Mouse (Mus musculus) midbrain, embryonic 15.5 days (tissue): ENCODE data around the gene Traf6. TPM values are rescaled to one million over a fixed set of nuclear protein-coding genes. Genes with fewer than 3 reads are reported as not detected.

Experiments
- ATAC-seq: fragments of 200-750 bp; cut with Nextera tagmentation; replicated peaks from 2 replicates; pipeline ENCODE4 v1.8.0; 2017; ENCODE audit warnings: moderate TSS enrichment
- H3K27ac ChIP-seq: fragments of 300-500 bp; sonication (generic); 2 replicates; pipeline ENCODE4 v1.5.1; 2015; ENCODE audit warnings: mild to moderate bottlenecking, inconsistent platforms
- H3K27me3 ChIP-seq: fragments of 300-500 bp; sonication (generic); replicated peaks from 2 replicates; pipeline ENCODE4 v1.6.1; 2015; ENCODE audit warnings: inconsistent platforms
- H3K36me3 ChIP-seq: fragments of 300-500 bp; sonication (generic); replicated peaks from 2 replicates; pipeline ENCODE4 v1.6.1; 2015; ENCODE audit warnings: inconsistent platforms
- H3K4me1 ChIP-seq: fragments of 300-500 bp; sonication (generic); 2 replicates; pipeline ENCODE4 v1.6.1; 2015; ENCODE audit warnings: inconsistent platforms
- H3K4me2 ChIP-seq: fragments of 300-500 bp; sonication (generic); 2 replicates; pipeline ENCODE4 v1.6.1; 2015; ENCODE audit warnings: inconsistent platforms, mild to moderate bottlenecking, moderate library complexity
- H3K4me3 ChIP-seq: fragments of 300-500 bp; sonication (generic); 2 replicates; pipeline ENCODE4 v1.5.1; 2015; ENCODE audit warnings: mild to moderate bottlenecking, inconsistent platforms
- H3K9ac ChIP-seq: fragments of 300-500 bp; sonication (generic); 2 replicates; pipeline ENCODE4 v1.6.1; 2015; ENCODE audit warnings: mild to moderate bottlenecking, inconsistent platforms
- H3K9me3 ChIP-seq: fragments of 300-500 bp; sonication (generic); 2 replicates; pipeline ENCODE4 v1.6.1; 2016; ENCODE audit warnings: inconsistent platforms
- WGBS: fragments of 180-500 bp; shearing (Covaris S2); methylation state at CpG from one replicate; pipeline ENCODE4 v1.1.7; 2015; ENCODE audit warnings: mixed read lengths; 5-methylcytosine and 5-hydroxymethylcytosine counted together
- polyA plus RNA-seq: library from polyadenylated mRNA; unstranded; fragments of >200 nt; fragmentation: Nextera tagmentation; extraction: Ambion mirVana; gene quantifications from 2 replicates; pipeline ENCODE4 v1.2.1, GENCODE M21; 2015

Traf6 gene
- 6.2 and 6.6 TPM in 2 replicates for polyA plus RNA-seq

DNA sequence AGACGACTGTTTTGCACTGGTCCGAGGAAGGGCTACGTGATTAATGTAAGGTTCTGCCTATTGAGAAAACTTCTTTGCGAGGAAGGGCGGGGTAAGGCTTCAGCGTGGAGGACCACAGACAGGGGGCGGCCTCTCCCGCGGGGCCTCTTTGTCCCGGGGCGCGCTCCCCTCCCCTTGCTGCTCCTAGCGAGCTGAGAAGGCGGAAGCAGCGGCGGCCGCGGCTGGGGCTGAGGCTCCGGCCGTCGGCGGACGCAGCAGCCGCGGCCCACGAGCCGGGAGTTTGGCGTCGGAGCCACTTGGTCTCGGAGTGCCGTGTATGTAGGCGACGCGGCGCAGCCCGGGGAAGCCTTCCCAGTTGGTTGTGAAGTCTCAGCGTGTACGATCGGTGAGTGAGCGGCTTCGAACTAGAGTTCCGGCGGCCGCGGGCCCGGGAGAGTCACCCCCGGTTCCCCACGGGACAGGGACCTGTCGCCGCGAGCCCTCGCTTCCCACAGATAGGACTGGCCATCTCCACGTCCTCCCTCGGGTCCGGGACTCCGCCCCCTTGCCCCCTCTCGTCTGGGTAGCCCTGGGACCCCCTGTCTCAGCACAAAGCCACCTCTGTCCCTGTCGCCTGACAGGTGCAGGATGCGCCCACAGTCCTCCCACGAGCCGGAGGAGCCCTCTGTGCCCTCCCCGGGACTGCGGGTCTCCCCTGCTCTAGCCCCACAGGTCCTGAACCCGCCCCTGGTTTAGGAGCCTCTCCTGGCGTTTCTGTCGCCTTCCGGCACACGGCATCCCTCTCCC is at the start of gene Traf6:
Traf6 (plus strand) TSS at position 194 of the 786 bp plus-strand sequence.
- H3K4me1 ChIP-seq, result peaks cover 11% of the 10 kb centered on the region
- no peaks in the 10 kb centered on the region for H3K27me3 ChIP-seq
- under 1% methylated on average over 68 of the region's 68 CpGs for WGBS
- H3K4me2 ChIP-seq, result peak within 1 kb of the TSS; percentile 74
- peak within 1 kb of the TSS; percentile 65 for H3K9ac ChIP-seq
- H3K27ac ChIP-seq, result peak within 1 kb of the TSS; percentile 61
- H3K4me3 ChIP-seq, result peak within 1 kb of the TSS; percentile 61
- no peaks in the 10 kb centered on the region for H3K9me3 ChIP-seq
- ATAC-seq, result peak; percentile 90
- H3K36me3 ChIP-seq, result no peaks in the 10 kb centered on the region

DNA sequence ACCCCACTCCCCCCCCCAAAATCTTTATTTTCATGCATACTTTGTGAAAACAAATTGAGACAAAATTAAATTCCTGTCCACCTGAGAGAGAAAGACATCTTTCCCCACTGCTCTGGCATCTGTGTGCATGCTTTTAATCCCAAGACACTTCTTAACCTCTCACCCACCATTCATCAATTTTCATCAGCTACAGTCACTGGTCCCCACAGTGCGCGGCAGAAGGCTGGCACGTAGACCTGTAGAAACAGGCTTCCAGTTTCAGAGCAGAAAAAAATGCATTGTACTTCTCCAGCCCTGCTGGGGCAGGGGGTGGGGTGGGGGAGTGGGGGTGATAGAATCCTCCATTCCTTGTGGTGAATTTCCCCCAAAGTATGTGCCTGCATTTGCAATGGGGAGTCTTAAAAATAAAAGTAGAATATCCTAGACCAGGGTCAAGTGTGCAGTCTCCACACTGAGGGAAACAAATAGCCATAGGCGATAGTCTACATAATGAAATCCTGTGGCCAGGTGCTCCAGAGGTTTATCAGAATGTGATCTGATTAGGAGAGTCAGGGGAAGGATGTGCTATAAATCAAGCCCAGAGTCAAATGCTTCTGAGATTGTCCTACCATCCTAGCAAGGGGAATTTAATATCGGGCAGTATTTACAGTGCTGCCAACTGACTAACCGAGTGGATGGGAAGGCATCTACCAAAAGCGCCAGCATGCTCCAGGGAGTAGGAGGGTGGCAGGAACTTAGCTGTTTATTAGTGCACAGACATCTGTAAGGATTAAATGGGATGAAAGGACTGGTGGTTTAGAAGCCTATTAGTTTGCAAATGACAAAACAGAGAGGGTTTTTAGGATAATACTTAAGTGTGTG is 39.0 kb upstream of the Traf6 start:
- Histone ChIP-seq H3K9ac (no peak overlapping the region), H3K4me1 (no peaks in the 10 kb centered on the region), H3K27me3 (no peaks in the 10 kb centered on the region), H3K4me3 (no peak overlapping the region), H3K9me3 (no peaks in the 10 kb centered on the region), H3K36me3 (no peaks in the 10 kb centered on the region), H3K27ac (no peak overlapping the region), H3K4me2 (no peak overlapping the region)
- no peak for ATAC-seq
- WGBS, result 62% methylated on average over 7 of the region's 7 CpGs

DNA sequence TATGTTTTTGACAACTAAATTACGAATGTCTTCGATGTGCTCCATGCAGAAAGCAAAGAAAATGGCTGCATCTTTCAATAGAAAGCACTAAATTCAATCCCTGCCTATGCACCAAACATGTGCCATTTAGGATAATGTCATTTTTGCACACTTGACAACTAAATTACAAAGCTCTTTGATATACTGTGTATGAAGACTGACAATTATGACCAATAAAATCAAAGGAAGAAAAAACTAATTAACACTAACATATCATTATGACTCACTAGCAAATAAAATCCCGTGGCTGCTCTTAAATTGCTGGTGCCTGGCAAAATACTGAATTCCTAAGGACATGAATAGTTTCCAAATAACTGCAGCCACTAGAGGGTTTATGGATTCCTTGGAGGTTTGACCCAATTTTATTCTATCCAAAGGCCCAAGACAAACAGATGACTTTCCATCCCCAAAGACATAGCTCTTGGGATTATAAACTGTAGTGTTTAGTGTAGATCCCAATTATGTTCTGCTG is 38.3 kb upstream of the Traf6 start:
- Histone ChIP-seq H3K4me2 (no peak overlapping the region), H3K9ac (no peak overlapping the region), H3K4me3 (no peak overlapping the region), H3K36me3 (no peaks in the 10 kb centered on the region), H3K27ac (no peak overlapping the region), H3K4me1 (no peaks in the 10 kb centered on the region), H3K27me3 (no peaks in the 10 kb centered on the region), H3K9me3 (no peaks in the 10 kb centered on the region)
- WGBS, result 63% methylated on average over 3 of the region's 3 CpGs
- ATAC-seq, result no peak

DNA sequence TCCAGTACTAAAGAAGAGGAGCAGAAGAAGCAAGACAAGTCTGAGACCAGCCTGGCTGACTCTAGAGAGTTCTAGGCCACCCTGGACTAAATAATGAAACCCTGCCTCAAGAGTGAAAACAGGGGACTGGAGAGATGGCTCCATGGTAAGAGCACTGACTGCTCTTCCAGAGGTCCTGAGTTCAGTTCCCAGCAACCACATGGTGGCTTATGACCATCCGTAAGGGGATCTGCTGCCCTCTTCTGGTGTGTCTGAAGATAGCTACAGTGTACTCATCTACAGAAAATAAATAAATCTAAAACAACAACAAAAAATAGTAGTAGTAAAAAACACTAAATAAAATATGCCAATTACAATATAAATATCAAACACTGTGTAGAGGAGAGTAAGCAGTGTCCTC is 32.4 kb upstream of the Traf6 start:
- Histone ChIP-seq H3K9ac (no peak overlapping the region), H3K4me3 (no peak overlapping the region), H3K36me3 (no peaks in the 10 kb centered on the region), H3K27me3 (no peaks in the 10 kb centered on the region), H3K9me3 (no peaks in the 10 kb centered on the region), H3K4me1 (no peaks in the 10 kb centered on the region), H3K27ac (no peak overlapping the region), H3K4me2 (no peak overlapping the region)
- no peak for ATAC-seq
- 90% methylated on average over 1 of the region's 1 CpGs for WGBS

DNA sequence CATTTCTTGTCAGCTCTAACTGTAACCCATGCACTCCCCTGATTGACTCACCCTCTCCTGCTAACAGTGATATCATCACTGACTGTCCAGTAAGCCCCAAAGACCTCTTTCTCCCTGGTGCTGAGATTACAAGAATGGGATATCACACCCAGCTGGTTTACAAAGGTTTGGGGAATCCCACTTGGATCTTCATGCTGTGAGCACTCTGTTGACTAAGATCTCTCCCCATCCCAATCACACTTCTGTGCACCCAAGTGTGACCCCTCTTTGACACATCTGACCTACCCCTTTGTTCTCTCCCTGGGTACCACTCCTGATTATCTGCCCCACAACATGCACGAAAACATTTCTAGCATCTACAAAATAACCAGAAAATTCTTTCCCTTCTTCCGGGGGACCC is 29.9 kb upstream of the Traf6 start:
- no peak for ATAC-seq
- no peak overlapping the region for H3K27ac ChIP-seq
- peaks cover 7% of the 10 kb centered on the region; the same call in 1 of the 2 replicates for H3K4me1 ChIP-seq
- no peak overlapping the region for H3K4me2 ChIP-seq
- H3K36me3 ChIP-seq, result no peaks in the 10 kb centered on the region
- no peaks in the 10 kb centered on the region for H3K9me3 ChIP-seq
- H3K9ac ChIP-seq, result no peak overlapping the region
- H3K27me3 ChIP-seq, result no peaks in the 10 kb centered on the region
- WGBS, result 39% methylated on average over 2 of the region's 2 CpGs
- no peak overlapping the region for H3K4me3 ChIP-seq

DNA sequence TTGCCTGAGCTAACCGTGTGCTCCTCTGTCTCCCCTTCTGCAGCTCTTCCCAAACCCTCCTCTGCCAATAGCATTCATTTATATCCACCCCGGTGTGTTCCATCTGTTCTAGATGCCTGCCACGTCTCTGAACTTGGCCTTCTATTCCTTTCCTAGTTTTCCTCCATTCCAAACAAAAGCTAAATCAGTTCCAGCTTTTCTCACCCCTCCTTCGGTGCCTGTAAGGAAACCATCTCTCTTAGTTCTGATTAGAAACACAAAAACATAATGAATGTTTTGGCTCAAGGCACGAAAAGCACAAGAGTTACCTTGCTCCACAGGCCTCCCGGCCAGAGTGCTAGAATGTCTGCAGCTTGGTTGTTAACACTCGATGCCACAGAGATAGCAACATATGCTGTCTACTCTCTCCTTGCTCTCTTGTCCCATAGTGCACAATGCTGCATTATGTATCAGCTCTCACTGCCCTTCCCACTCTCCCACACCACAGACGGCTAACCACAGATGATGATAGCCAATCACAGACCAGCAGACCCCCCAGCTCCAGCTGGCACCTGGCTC is 29.0 kb upstream of the Traf6 start, which contains the start of the genes Rag1 and B230118H07Rik:
Rag1 (minus strand) TSS at position 388 of the 558 bp plus-strand sequence.
B230118H07Rik (minus strand) TSS at position 419 of the 558 bp plus-strand sequence.
- H3K4me2 ChIP-seq, result no peak within 1 kb of the TSS
- no peaks in the 10 kb centered on the region for H3K27me3 ChIP-seq
- H3K4me1 ChIP-seq, result peaks cover 7% of the 10 kb centered on the region; the same call in 1 of the 2 replicates
- 40% methylated on average over 8 of the region's 8 CpGs for WGBS
- ATAC-seq, result no peak
- no peaks in the 10 kb centered on the region for H3K36me3 ChIP-seq
- no peak within 1 kb of the TSS for H3K27ac ChIP-seq
- no peak within 1 kb of the TSS for H3K4me3 ChIP-seq
- H3K9me3 ChIP-seq, result no peaks in the 10 kb centered on the region
- H3K9ac ChIP-seq, result no peak within 1 kb of the TSS

DNA sequence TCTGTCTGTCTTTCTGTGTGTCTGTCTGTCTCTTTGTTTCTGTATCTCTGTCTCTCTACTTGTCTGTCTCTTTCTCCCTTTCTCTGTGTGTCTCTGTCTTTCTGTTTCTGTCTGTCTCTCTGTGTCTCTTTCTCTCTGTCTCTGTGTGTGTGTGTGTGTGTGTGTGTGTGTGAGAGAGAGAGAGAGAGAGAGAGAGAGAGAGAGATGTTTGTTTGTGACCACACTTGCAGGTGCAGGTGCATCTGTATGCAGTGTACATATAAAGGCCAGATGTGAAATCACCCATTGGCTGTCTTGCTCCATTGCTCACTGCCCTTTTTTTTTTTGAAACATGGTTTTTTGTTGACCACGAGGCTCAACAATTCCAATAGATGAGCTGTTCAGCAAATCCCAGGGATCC is 27.8 kb upstream of the Traf6 start:
- Histone ChIP-seq H3K4me3 (no peak overlapping the region), H3K36me3 (no peaks in the 10 kb centered on the region), H3K9ac (no peak overlapping the region), H3K9me3 (no peaks in the 10 kb centered on the region), H3K27ac (no peak overlapping the region), H3K4me1 (peaks cover 7% of the 10 kb centered on the region; the same call in 1 of the 2 replicates), H3K27me3 (no peaks in the 10 kb centered on the region), H3K4me2 (no peak overlapping the region)
- WGBS, result 46% methylated on average over 1 of the region's 1 CpGs
- ATAC-seq, result no peak

DNA sequence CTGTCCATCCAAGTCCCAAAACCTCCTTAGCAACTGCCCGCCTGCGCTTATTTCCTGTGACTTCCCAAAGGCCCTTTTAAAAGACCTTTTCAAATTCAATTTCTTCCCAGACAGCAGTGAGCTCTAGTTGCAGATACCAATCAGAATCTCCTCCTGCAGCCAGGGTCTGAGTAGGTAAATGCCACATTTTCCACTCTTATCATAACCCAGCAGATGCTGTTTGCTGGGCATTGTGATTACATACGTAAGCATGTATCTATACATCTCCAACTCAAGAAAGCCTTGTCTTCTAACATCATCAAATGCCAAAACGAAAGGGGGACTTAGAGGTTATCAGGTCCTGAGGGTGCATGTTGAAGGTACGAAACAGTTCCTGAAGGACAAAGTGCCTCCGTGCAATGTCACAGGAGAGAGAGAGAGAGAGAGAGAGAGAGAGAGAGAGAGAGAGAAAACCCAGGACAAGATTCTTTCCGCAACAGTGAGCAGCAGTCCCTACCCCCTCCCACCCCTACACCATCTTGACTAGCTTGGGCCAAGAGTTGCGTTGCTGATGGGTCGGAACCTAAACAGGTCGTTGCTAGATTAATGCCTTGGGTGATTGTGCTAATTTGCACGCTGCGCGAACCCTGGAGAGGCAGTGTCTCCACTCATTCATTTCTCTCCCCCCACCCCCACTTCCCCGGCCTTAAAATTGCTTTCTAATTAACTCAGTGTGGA is 25.9 kb upstream of the Traf6 start:
- Histone ChIP-seq H3K27me3 (no peaks in the 10 kb centered on the region), H3K9ac (peak overlapping the region; percentile 40), H3K36me3 (no peaks in the 10 kb centered on the region), H3K9me3 (no peaks in the 10 kb centered on the region), H3K27ac (peak overlapping the region; percentile 45; the same call in 1 of the 2 replicates), H3K4me1 (peaks cover 7% of the 10 kb centered on the region; the same call in 1 of the 2 replicates), H3K4me3 (peak overlapping the region; percentile 38), H3K4me2 (peak overlapping the region; percentile 69)
- peak; percentile 64 for ATAC-seq
- WGBS, result 30% methylated on average over 14 of the region's 14 CpGs

DNA sequence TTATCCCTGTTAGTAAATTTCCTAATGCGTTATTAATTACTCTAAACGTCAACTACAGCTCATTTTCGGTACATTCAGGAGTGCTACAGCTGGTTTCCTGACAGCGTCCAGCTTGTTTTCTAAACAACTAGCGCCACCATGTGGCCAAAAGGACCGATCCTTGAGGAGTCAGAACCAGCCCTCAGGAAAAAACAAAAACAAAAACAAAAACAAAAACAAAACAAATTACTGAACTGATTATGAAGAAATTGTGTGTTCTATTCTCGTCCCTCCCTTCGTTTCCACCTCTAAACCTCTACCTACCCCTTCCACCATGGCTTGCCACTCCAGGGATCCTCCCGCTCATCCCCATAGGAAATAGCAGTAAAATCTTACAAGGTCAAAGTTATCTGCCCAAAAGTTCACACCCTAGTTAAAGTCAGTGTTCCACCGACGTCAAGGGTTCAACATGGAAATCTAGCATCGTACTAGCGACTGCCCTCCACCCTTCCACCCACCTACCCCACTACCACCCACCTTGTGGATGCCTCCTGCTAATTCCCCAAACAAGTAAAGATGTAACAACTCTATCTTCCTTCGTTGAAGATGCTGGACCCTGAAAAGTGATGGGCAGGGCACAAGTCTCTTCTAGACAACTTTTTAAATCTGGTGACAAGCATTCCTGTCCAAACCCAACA is 25.2 kb upstream of the Traf6 start:
- Histone ChIP-seq H3K27ac (no peak overlapping the region), H3K36me3 (no peaks in the 10 kb centered on the region), H3K27me3 (no peaks in the 10 kb centered on the region), H3K4me3 (peak overlapping the region; percentile 38), H3K4me1 (peaks cover 7% of the 10 kb centered on the region; the same call in 1 of the 2 replicates), H3K9ac (peak overlapping the region; percentile 40), H3K9me3 (no peaks in the 10 kb centered on the region), H3K4me2 (peak overlapping the region; percentile 69)
- peak; percentile 87 for ATAC-seq
- 16% methylated on average over 14 of the region's 14 CpGs for whole genome bisulfite sequencing

DNA sequence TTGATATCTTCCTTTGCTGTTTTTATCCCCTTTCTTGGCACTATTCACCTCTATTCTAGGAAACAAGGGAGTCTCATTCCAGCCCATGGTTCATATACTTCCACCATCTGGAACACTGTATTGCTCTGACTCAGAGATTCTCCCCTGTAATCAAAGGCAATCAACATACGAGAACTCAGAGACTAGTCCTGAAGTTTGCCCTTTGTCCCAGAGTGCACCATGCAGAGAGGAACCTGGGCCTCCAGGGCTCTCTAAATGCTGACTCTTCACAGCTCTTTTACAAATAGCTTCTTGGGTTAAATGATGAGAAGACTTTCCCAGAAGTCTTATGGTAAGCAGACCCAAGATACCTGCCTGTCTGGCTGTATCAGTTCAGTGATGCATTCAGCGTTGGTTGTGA is 17.7 kb upstream of the Traf6 start:
- 0 out of 2 replicates have a peak, but pooled peaks cover 3% of the 10 kb centered on the region for H3K4me1 ChIP-seq
- H3K4me2 ChIP-seq, result no peak overlapping the region
- ATAC-seq, result no peak
- H3K4me3 ChIP-seq, result no peak overlapping the region
- 70% methylated on average over 2 of the region's 2 CpGs for WGBS
- no peak overlapping the region for H3K27ac ChIP-seq
- no peaks in the 10 kb centered on the region for H3K36me3 ChIP-seq
- no peak overlapping the region for H3K9ac ChIP-seq
- H3K9me3 ChIP-seq, result no peaks in the 10 kb centered on the region
- no peaks in the 10 kb centered on the region for H3K27me3 ChIP-seq

DNA sequence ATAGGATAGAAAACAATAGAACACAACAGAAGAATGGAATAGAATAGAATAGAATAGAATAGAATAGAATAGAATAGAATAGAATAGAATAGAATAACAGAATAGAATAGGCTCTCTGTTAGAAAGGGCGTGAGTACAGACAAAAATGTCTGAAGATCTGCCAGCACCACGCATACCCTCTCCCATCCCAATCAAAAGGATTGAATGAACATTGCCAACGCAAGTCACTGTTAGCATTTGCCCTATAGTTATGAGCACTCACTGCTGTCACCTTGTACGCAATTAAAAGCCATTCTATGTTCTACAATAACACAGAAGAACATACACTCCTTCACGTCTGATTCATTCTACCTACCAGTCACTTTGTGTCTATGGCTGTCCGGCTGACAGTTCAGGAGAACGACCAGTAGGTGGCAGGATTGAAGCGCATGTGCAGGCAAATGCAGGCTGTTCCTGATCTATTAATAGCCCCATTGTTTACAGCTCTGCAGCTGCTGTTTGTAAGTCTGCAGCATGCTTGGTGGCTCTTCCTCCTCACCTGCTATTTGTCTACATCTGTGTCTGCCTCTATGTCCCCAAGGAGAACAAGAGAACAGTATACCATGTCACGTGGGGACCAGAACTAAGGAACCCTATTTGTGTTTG is 13.0 kb upstream of the Traf6 start:
- ATAC-seq, result peak; percentile 80
- H3K36me3 ChIP-seq, result no peaks in the 10 kb centered on the region
- 19% methylated on average over 9 of the region's 9 CpGs for WGBS
- no peaks in the 10 kb centered on the region for H3K9me3 ChIP-seq
- H3K4me2 ChIP-seq, result no peak overlapping the region
- H3K4me1 ChIP-seq, result 0 out of 2 replicates have a peak, but pooled peaks cover 3% of the 10 kb centered on the region
- H3K27me3 ChIP-seq, result no peaks in the 10 kb centered on the region
- no peak overlapping the region for H3K4me3 ChIP-seq
- H3K9ac ChIP-seq, result no peak overlapping the region
- no peak overlapping the region for H3K27ac ChIP-seq
